Mouse (Mus musculus) layer of hippocampus, adult 18-20 months (tissue): Measurements from ENCODE around the gene Ddrgk1. TPM values are rescaled to one million over a fixed set of nuclear protein-coding genes. Genes with fewer than 3 reads are reported as not detected.

Source experiments
- total RNA-seq, 2 experiments: library from RNA; stranded (reverse); gene quantifications; 2 replicates each; pipeline ENCODE4 v1.2.3; 2021

The Ddrgk1 gene
- total RNA-seq, 2 experiments from 2014 or later, result 95.9 to 102 TPM

Other genes starting within 250 kb of the Ddrgk1 start
- 10 to 100 TPM; 85.2 to 87.8 TPM for gene Vps16, start 240.3 kb downstream of the Ddrgk1 start, total RNA-seq
- 10 to 100 TPM; 23.1 to 23.4 TPM for gene Pced1a, start 240.0 kb downstream of the Ddrgk1 start, total RNA-seq
- gene Ptpra, start 214.4 kb downstream of the Ddrgk1 start, total RNA-seq, result 100 to 1,000 TPM; 327 to 330 TPM
- gene Mrps26, start 100.9 kb downstream of the Ddrgk1 start, total RNA-seq, result 10 to 100 TPM; 81.6 to 85.7 TPM
- not detected for gene Oxt, start 88.5 kb downstream of the Ddrgk1 start, total RNA-seq
- 1 to 10 TPM; 1.4 to 1.5 TPM for gene Avp, start 82.1 kb downstream of the Ddrgk1 start, total RNA-seq
- 10 to 100 TPM in 1 of 2 experiments, 1 to 10 TPM in 1; 9.6 to 10.4 TPM for gene Fastkd5, start 34.6 kb downstream of the Ddrgk1 start, total RNA-seq
- gene Ubox5, start 34.6 kb downstream of the Ddrgk1 start, total RNA-seq, result 10 to 100 TPM in 1 of 2 experiments, 1 to 10 TPM in 1; 9.3 to 11.2 TPM
- 100 to 1,000 TPM; 193 to 196 TPM for gene Lzts3, start 21.9 kb downstream of the Ddrgk1 start, total RNA-seq
- gene Itpa, start 3.0 kb upstream of the Ddrgk1 start, total RNA-seq, result 10 to 100 TPM; 35.9 to 36.5 TPM
- gene Slc4a11, start 32.9 kb upstream of the Ddrgk1 start, total RNA-seq, result under 1 TPM; 0.43 to 0.92 TPM
- gene 4930402H24Rik, start 241.7 kb upstream of the Ddrgk1 start, total RNA-seq, result 10 to 100 TPM; 69.4 to 76.6 TPM
- 100 to 1,000 TPM in 1 of 2 experiments, 10 to 100 TPM in 1; 99.6 to 107 TPM for gene Atrn, start 241.8 kb upstream of the Ddrgk1 start, total RNA-seq